Mouse (Mus musculus): Measurements from ENCODE around the gene Zdhhc8.
"Not testable (repeated sequence)": the region's sequence is repeated elsewhere in the genome, so short reads cannot be mapped to it uniquely, and the experiment has no call there.

Gene Zdhhc8

GRCm38 (mm10) chr16:18198365-18199098, 36.4 kb downstream of the Zdhhc8 start:
- in situ Hi-C loops (cut with MboI, MseI), result no loop called here

DNA sequence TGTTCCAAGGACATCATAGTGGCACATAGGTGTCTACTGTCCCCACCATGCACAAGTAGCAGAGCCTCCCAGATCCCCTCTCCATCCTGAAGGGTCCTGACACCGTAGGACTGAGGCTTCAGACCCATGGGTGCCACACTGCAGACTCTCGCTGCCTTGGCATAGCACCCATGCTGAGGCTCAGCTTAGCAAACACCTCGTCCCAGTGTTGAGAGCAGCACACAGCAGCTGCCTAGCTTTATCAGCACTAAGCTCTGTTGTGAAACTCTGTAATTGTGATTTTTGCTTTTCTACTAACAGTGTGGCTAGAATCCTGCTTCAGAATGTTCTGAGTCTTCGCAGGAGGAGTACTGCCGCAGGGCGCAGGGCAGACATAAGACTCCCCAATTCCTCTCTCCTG, 37.1 kb downstream of the Zdhhc8 start:
- in situ Hi-C loops (cut with MboI, MseI), result no loop called here

DNA sequence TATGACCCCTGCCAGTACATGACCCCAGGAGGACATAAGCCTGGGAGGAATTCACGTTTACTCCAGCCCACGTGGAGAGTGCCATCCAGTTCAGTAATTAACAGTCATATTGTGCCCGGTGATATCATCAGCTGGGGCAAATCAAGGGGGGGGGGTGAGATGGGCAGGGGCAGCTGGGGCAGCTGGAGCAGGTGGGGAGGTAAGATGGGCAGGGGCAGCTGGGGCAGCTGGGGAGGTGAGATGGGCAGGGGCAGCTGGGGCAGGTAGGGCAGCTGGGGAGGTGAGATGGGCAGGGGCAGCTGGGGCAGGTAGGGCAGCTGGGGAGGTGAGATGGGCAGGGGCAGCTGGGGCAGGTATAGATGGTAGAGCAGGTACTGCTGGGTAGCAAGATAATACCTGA, 39.4 kb downstream of the Zdhhc8 start:
- in situ Hi-C loops (cut with MboI, MseI), result not testable (repeated sequence)

DNA sequence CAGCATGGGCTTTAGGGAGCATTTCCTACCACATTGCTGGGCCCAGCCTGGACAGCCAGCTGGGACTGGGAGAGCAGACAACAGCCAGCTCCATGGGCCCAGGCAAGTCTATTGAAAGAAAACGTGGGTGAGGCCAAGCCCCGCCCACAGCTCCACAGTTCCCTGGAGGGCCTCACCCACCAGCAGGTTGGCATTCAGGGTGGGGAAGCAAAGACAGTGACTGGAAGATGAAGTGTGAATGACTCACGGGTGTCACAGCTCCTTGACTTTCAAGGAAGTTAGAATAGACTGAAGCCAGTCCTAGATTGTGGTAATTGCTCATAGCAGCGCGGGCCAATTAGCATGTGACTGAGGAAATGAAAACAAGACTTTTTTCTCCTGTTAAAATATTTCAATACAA, 39.9 kb downstream of the Zdhhc8 start:
- in situ Hi-C loops (cut with MboI, MseI), result no loop called here

GRCm38 (mm10) chr16:18194208-18194985, 40.5 kb downstream of the Zdhhc8 start:
- in situ Hi-C loops (cut with MboI, MseI), result no loop called here

DNA sequence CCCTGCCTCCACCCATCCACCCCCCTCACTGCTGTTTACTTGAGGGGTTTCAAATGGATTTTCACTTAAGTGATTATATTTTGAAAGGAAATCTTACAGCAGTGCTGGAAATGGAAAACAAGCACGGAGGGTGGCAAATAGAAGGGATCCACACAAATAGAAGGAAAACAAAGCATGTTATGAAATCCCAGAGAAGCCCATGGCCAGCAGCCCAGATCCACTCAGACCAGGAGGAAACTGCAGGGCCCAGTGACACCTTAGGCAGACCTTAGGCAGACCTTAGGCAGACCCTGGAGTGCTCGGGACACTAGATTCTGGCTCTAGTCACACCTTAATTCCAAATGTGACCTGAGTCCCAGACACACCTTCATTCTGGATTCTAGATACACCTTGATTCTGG, 43.9 kb downstream of the Zdhhc8 start:
- in situ Hi-C loops (cut with MboI, MseI), result no loop called here

DNA sequence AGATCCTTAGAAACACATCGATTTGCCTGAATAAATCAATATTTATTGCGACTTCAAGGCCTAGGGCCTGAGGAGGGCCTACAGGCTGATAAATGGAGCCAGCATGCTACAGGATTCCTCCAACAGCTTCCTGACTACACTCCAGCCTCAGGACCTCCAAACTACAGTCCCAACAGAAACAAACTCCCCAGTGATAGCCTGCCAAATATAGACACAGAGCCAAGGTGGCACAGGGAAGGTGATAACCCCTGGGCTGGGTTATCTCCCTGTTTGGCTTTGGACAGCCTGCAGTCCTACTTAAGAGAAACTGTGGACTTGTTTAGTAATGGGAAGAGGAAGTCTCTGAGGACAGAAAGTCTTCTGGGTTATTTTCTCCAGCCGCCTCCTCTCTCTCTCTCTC, 47.7 kb downstream of the Zdhhc8 start:
- in situ Hi-C loops (cut with MboI, MseI), result no loop called here

- in situ Hi-C loops (cut with MboI, MseI), result no loop called here
These were observed 48.1 kb downstream of the Zdhhc8 start for GRCm38 (mm10) chr16:18186798-18187197.

- in situ Hi-C loops (cut with MboI, MseI), result no loop called here
These were observed 49.1 kb downstream of the Zdhhc8 start for GRCm38 (mm10) chr16:18185715-18186449.

DNA sequence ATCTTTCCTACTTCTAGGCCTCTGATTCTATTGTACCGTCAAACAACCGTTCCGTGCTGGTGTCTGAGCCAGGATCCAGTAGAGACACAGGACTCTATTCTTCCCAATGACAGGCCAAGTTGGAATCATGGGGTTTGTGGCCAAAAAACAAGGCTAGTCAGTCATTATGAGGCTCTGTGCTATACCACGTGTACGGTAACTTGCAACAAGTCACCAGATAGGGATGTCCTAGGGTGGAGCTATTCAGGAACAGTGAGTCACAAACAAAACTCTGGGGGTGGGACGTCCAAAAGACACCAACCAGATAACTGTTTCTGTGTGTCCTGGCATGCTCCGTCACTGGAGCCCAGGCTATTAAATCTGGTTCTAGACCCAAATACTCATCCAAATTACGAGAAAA, 52.2 kb downstream of the Zdhhc8 start:
- in situ Hi-C loops (cut with MboI, MseI), result no loop called here

- in situ Hi-C loops (cut with MboI, MseI), result no loop called here
These were observed 53.5 kb downstream of the Zdhhc8 start for GRCm38 (mm10) chr16:18181398-18181797.

- in situ Hi-C loops (cut with MboI, MseI), result no loop called here
These were observed 55.3 kb downstream of the Zdhhc8 start for GRCm38 (mm10) chr16:18179591-18179990.

GRCm38 (mm10) chr16:18176758-18177157, 58.2 kb downstream of the Zdhhc8 start:
- in situ Hi-C loops (cut with MboI, MseI), result no loop called here

DNA sequence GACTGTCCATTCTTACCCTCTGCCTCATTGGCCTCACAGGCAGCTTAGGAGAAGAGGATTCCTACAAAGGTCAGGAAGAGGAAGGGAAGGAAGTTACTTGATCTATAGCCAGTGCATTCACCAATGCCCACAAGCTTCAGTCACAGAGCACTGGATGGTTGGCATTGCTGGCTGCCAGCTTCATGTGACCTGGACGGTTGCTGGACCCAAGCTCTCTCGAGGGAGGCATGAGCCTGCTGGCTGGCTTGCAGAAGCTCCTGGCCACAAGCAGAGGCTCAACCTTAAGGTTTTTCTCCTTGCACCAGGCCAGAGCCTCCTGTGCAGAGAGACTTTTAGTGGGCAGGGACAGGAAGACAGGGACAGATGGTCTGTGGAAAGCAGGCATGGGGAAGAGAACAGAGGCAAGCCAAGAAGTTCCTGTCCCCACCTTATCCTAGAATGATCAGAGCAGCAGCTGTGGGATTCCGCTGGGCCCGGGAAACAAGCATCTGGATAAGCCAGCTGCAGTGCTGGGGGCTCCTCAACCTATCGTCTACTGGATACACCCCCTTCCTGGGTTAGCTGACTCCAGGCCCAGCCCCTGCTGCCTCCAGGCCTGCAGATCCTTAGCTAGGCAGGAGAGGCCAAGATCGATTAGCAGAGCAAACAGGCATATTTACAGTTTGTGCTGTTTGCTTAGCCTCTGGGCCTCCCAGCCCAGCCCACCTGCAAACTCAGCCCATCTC, 59.0 kb downstream of the Zdhhc8 start:
- in situ Hi-C loops (cut with MboI, MseI), result no loop called here

- in situ Hi-C loops (cut with MboI, MseI), result loop anchor here in 1 of 2 experiments (5.0 kb wide), 2 partner anchors 39 to 46 kb away; partner anchors contain the start of gene Rtn4r
These were observed 61.1 kb downstream of the Zdhhc8 start for GRCm38 (mm10) chr16:18173788-18174187.

- in situ Hi-C loops (cut with MboI, MseI), result loop anchor here in 1 of 2 experiments (5.0 kb wide), 2 partner anchors 39 to 46 kb away; partner anchors contain the start of gene Rtn4r
These were observed 61.7 kb downstream of the Zdhhc8 start for GRCm38 (mm10) chr16:18173231-18173630.

DNA sequence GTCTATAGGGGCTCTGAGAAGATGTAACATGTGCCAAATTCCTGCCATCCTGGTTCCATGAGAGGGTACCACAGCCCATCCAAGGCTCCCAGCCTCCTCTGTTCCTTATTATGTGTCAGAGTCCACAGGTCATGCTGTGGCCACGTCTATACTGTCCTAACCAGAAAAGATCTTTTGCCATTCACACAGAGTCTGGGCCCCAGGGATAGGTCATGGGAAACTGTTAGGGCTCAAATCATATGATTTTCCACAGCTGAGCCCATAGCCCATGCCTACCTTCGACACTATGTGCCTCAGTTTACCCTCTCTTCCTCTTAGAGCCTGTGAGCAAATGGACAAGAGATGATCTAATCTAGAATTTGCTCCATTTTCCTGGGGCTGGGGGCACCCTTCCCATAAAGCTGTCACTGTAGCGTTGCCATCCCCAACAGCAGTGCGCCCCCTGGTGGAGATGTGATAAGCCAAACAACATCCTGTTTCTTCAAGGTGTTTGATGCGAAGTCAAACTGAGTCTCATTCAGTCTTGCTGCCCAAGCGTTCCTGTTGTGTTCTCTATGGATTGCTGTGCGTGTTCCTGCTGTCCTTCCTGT, 62.6 kb downstream of the Zdhhc8 start:
- in situ Hi-C loops (cut with MboI, MseI), result loop anchor here in 1 of 2 experiments (5.0 kb wide), 2 partner anchors 40 to 45 kb away; partner anchors contain the start of gene Rtn4r
